Mouse (Mus musculus) erythroblast, embryonic 14.5 days (primary cell): ENCODE measurements around the gene Ptprn2. TPM values are rescaled to one million over a fixed set of nuclear protein-coding genes. Genes with fewer than 3 reads are reported as not detected.

Experiments
- H3K27me3 ChIP-seq: 2 replicates; pipeline ENCODE4 v1.6.1; 2012; ENCODE audit warnings: inconsistent platforms; ENCODE audit not compliant: control insufficient read depth
- H3K36me3 ChIP-seq: 2 replicates; pipeline ENCODE4 v1.6.1; 2012; ENCODE audit warnings: mild to moderate bottlenecking, inconsistent platforms; ENCODE audit not compliant: control insufficient read depth
- H3K4me1 ChIP-seq: 2 replicates; pipeline ENCODE4 v1.6.1; 2012; ENCODE audit warnings: inconsistent platforms; ENCODE audit not compliant: control insufficient read depth
- H3K4me3 ChIP-seq: replicated peaks from 2 replicates; pipeline ENCODE3; 2012; ENCODE audit warnings: moderate library complexity, mild to moderate bottlenecking, inconsistent platforms
- H3K9me3 ChIP-seq: 2 replicates; pipeline ENCODE4 v1.6.1; 2012; ENCODE audit warnings: low read length, inconsistent platforms, mixed read lengths; ENCODE audit not compliant: control insufficient read depth
- GATA1 ChIP-seq: IDR thresholded peaks from 2 replicates; pipeline ENCODE4 v1.6.1; 2012; ENCODE audit warnings: low read length, inconsistent platforms, mixed read lengths
- TAL1 ChIP-seq: IDR thresholded peaks from 3 replicates; pipeline ENCODE4 v1.6.1; 2012; ENCODE audit warnings: low read length, inconsistent platforms, mixed read lengths
- polyA plus RNA-seq: library from polyadenylated mRNA; stranded (reverse); fragments of >175 nt; gene quantifications from 2 replicates; pipeline ENCODE4 v1.2.3, GENCODE M21; 2012

The Ptprn2 gene
- polyA plus RNA-seq, 1 experiment: 0.03 TPM

GRCm38 (mm10) chr12:117187167-117187566 lies 701.6 kb downstream of the Ptprn2 start:
- Histone ChIP-seq H3K9me3 (peaks cover 4% of the 10 kb centered on the region; the same call in 1 of the 2 replicates), H3K4me3 (no peak overlapping the region), H3K4me1 (peaks cover 1% of the 10 kb centered on the region), H3K36me3 (no peaks in the 10 kb centered on the region), H3K27me3 (no peaks in the 10 kb centered on the region)
- TF ChIP-seq TAL1: no peak
- TF ChIP-seq GATA1: no peak

GRCm38 (mm10) chr12:117192001-117192400 lies 706.5 kb downstream of the Ptprn2 start:
- TF ChIP-seq TAL1 (no peak), GATA1 (no peak)
- Histone ChIP-seq H3K36me3 (no peaks in the 10 kb centered on the region), H3K9me3 (peaks cover under 1% of the 10 kb centered on the region; the same call in 1 of the 2 replicates), H3K4me3 (no peak overlapping the region), H3K27me3 (no peaks in the 10 kb centered on the region), H3K4me1 (peaks cover 1% of the 10 kb centered on the region)

DNA sequence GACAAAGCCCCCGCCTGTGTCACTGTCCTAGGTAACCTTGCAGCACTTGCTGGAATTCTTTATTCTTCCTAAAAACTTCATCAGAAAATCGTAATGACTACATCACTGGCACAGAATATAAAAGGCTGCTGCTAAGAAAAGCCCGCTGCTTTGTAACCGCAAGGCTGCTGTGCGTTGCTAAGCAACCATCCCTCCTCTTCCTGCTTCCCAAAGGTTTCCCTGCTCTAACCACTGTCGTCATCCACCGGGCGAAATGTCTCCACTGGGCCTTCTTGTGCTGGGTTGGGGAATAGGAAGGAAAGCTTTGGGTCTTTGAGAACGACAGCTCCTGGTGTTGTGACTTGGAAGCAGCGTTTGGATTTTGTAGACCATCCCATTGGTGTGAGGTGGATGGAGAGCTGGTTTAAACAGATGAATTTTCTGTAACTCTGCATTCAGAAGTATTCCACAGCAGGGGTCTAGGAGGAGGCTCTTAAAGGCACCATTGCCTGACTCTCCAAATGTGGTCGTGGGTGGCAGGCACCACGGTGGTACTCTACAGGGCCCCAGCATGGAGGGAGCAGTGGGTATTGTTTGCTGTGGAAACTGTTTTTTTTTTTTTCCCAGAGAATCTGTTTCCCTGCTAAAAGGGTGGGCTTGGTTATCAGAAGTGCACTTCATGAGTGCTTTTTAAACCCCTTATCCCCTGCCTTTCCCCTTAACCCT lies 711.4 kb downstream of the Ptprn2 start:
- no peaks in the 10 kb centered on the region for H3K36me3 ChIP-seq
- H3K4me3 ChIP-seq: no peak overlapping the region
- no peak for TF ChIP-seq TAL1
- TF ChIP-seq GATA1: no peak
- H3K27me3 ChIP-seq: no peaks in the 10 kb centered on the region
- H3K4me1 ChIP-seq: no peaks in the 10 kb centered on the region
- no peaks in the 10 kb centered on the region for H3K9me3 ChIP-seq

DNA sequence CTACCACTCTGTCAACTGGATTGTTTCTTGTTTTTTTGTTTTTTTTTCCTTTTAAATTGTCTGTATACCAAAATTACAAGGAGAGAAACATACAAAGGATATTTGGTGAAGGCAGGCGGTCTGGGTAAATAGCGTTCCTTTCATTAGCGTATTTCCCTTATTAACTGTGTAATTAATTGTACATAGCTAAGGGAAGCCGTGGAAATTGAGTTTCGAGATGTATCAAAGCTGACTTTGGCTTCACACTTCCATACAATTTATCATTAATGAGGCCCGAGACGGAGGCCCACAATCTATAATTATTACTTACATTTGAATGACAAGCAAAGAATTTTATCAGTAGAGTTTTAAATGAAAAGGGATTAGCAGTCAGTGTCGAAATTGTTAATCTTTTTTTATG lies 712.6 kb downstream of the Ptprn2 start:
- Histone ChIP-seq H3K27me3 (no peaks in the 10 kb centered on the region), H3K4me3 (no peak overlapping the region), H3K9me3 (no peaks in the 10 kb centered on the region), H3K4me1 (no peaks in the 10 kb centered on the region; the same call in 1 of the 2 replicates), H3K36me3 (no peaks in the 10 kb centered on the region)
- TF ChIP-seq TAL1 (no peak), GATA1 (no peak)

GRCm38 (mm10) chr12:117200117-117200516 lies 714.6 kb downstream of the Ptprn2 start:
- no peaks in the 10 kb centered on the region for H3K9me3 ChIP-seq
- no peaks in the 10 kb centered on the region; the same call in 1 of the 2 replicates for H3K4me1 ChIP-seq
- H3K36me3 ChIP-seq: no peaks in the 10 kb centered on the region
- H3K4me3 ChIP-seq: no peak overlapping the region
- H3K27me3 ChIP-seq: no peaks in the 10 kb centered on the region
- no peak for TF ChIP-seq GATA1

DNA sequence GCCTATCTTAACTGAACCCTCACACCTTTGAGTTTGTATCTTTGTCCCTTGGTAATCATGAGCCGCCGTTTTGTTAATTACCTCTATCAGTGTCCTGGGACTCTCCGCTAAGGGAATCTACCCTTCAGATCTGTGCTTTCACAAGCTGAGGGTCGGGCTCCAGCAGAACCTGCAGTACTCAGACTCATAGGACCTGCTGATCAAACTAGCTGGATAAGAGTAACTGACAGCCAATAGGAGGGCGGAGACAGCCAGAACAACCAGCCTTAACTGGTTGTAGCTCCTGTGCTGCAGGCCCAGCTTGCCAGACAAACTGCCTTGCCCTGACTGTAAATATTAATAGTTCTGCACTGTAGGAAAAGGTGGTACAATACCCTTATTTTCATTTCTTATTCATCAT lies 715.1 kb downstream of the Ptprn2 start:
- no peaks in the 10 kb centered on the region for H3K9me3 ChIP-seq
- no peak for TF ChIP-seq TAL1
- TF ChIP-seq GATA1: no peak
- no peaks in the 10 kb centered on the region; the same call in 1 of the 2 replicates for H3K4me1 ChIP-seq
- no peaks in the 10 kb centered on the region for H3K27me3 ChIP-seq
- H3K4me3 ChIP-seq: no peak overlapping the region
- no peaks in the 10 kb centered on the region for H3K36me3 ChIP-seq

- TF ChIP-seq TAL1: no peak
- TF ChIP-seq GATA1: no peak
- H3K9me3 ChIP-seq: no peaks in the 10 kb centered on the region
These were observed 718.0 kb downstream of the Ptprn2 start for GRCm38 (mm10) chr12:117203506-117203905.

GRCm38 (mm10) chr12:117204905-117205304 lies 719.4 kb downstream of the Ptprn2 start:
- Histone ChIP-seq H3K27me3 (no peaks in the 10 kb centered on the region), H3K4me1 (no peaks in the 10 kb centered on the region; the same call in 1 of the 2 replicates), H3K9me3 (no peaks in the 10 kb centered on the region), H3K36me3 (no peaks in the 10 kb centered on the region), H3K4me3 (no peak overlapping the region)
- no peak for TF ChIP-seq GATA1
- no peak for TF ChIP-seq TAL1

More at GRCm38 (mm10) chr12:117203506-117203905, 718.0 kb downstream of the Ptprn2 start:
- no peaks in the 10 kb centered on the region for H3K36me3 ChIP-seq
- no peaks in the 10 kb centered on the region for H3K27me3 ChIP-seq
- no peaks in the 10 kb centered on the region; the same call in 1 of the 2 replicates for H3K4me1 ChIP-seq
- H3K4me3 ChIP-seq: no peak overlapping the region

GRCm38 (mm10) chr12:117207421-117208120 lies 722.1 kb downstream of the Ptprn2 start:
- H3K36me3 ChIP-seq: no peaks in the 10 kb centered on the region

More at GRCm38 (mm10) chr12:117207421-117208120, 722.1 kb downstream of the Ptprn2 start:
- H3K4me1 ChIP-seq: no peaks in the 10 kb centered on the region; the same call in 1 of the 2 replicates
- no peak overlapping the region for H3K4me3 ChIP-seq
- no peaks in the 10 kb centered on the region for H3K27me3 ChIP-seq
- no peaks in the 10 kb centered on the region for H3K9me3 ChIP-seq
- no peak for TF ChIP-seq GATA1
